Mouse (Mus musculus) limb, embryonic 15.5 days (tissue): ENCODE measurements around the gene Mterf1a. TPM values are rescaled to one million over a fixed set of nuclear protein-coding genes. Genes with fewer than 3 reads are reported as not detected.

Experiments used
- polyA plus RNA-seq: library from polyadenylated mRNA; unstranded; fragments of >200 nt; fragmentation: Nextera tagmentation; extraction: Ambion mirVana; gene quantifications from 2 replicates; pipeline ENCODE4 v1.2.1, GENCODE M21; 2015

Mterf1a gene
- polyA plus RNA-seq, 1 experiment from 2014 or later: 8.0 TPM

Other genes with a start within 250 kb of the Mterf1a start
- gene Tmbim7, start 242.8 kb downstream of the Mterf1a start, polyA plus RNA-seq: not detected in 2 replicates
- gene Gatad1, start 236.7 kb downstream of the Mterf1a start, polyA plus RNA-seq: 42.6 and 49.3 TPM in 2 replicates
- 8.7 and 10.1 TPM in 2 replicates for gene Ankib1, start 91.0 kb downstream of the Mterf1a start, polyA plus RNA-seq
- 42.2 and 43.0 TPM in 2 replicates for gene Krit1, start 90.7 kb downstream of the Mterf1a start, polyA plus RNA-seq
- gene Lrrd1, start 48.8 kb downstream of the Mterf1a start, polyA plus RNA-seq: 0.06 TPM in 1 of 2 replicates, not detected in the other
- 139 and 141 TPM in 2 replicates for gene Akap9, start 34.1 kb upstream of the Mterf1a start, polyA plus RNA-seq
- gene Cyp51, start 210.8 kb upstream of the Mterf1a start, polyA plus RNA-seq: 66.7 and 69.9 TPM in 2 replicates